Mouse (Mus musculus): ENCODE measurements around the gene Mitf.

- no peak for TF ChIP-seq POLR2A (IDR thresholded peaks at IDR 0.05; ENCODE audit: borderline replicate concordance, extremely low read depth, low read depth, low read length)
- no peak for TF ChIP-seq CTCF (IDR thresholded peaks at IDR 0.05; ENCODE audit: insufficient read depth, low read length)
Observed at GRCm38 (mm10) chr6:97885606-97886005, 78.8 kb downstream of the Mitf start.
